Mouse (Mus musculus) neural tube, embryonic 12.5 days (tissue): ENCODE results near the gene Spsb1. TPM values are rescaled to one million over a fixed set of nuclear protein-coding genes. Genes with fewer than 3 reads are reported as not detected.
A peak's percentile ranks its signal among the peaks of the same experiment; 100 is the strongest.

Experiments used
- ATAC-seq: fragments of 200-750 bp; cut with Nextera tagmentation; 2 replicates; pipeline ENCODE4 v1.8.0; 2017; ENCODE audit warnings: low read depth, mild to moderate bottlenecking, moderate TSS enrichment, moderate library complexity; ENCODE audit not compliant: low FRiP score
- H3K27ac ChIP-seq: fragments of 300-500 bp; sonication (generic); 2 replicates; pipeline ENCODE4 v1.5.1; 2016
- H3K27me3 ChIP-seq: fragments of 300-500 bp; sonication (generic); replicated peaks from 2 replicates; pipeline ENCODE4 v1.6.1; 2016; ENCODE audit warnings: mild to moderate bottlenecking
- H3K36me3 ChIP-seq: fragments of 300-500 bp; sonication (generic); 2 replicates; pipeline ENCODE4 v1.6.1; 2016; ENCODE audit warnings: mild to moderate bottlenecking
- H3K4me1 ChIP-seq: fragments of 300-500 bp; sonication (generic); 2 replicates; pipeline ENCODE4 v1.6.1; 2016
- H3K4me2 ChIP-seq: fragments of 300-500 bp; sonication (generic); replicated peaks from 2 replicates; pipeline ENCODE4 v1.6.1; 2016; ENCODE audit warnings: mild to moderate bottlenecking
- H3K4me3 ChIP-seq: fragments of 300-500 bp; sonication (generic); 2 replicates; pipeline ENCODE4 v1.5.1; 2016
- H3K9ac ChIP-seq: fragments of 300-500 bp; sonication (generic); 2 replicates; pipeline ENCODE4 v1.6.1; 2016; ENCODE audit warnings: mild to moderate bottlenecking
- H3K9me3 ChIP-seq: fragments of 300-500 bp; sonication (generic); 2 replicates; pipeline ENCODE4 v1.6.1; 2016; ENCODE audit warnings: mild to moderate bottlenecking
- WGBS: fragments of 180-500 bp; shearing (Covaris S2); methylation state at CpG from one replicate; pipeline ENCODE4 v1.1.7; 2016; 5-methylcytosine and 5-hydroxymethylcytosine counted together
- polyA plus RNA-seq: library from polyadenylated mRNA; unstranded; fragments of >200 nt; fragmentation: Nextera tagmentation; extraction: Ambion mirVana; gene quantifications from 2 replicates; pipeline ENCODE4 v1.2.1, GENCODE M21; 2016

Gene Spsb1
- 17.3 and 19.1 TPM in 2 replicates for polyA plus RNA-seq

GRCm38 (mm10) chr4:149954893-149955439, at the start of gene Spsb1:
Spsb1 (minus strand) TSS chr4:149955043.
- peak within 1 kb of the TSS; percentile 89 for H3K9ac ChIP-seq
- peaks cover 30% of the 10 kb centered on the region for H3K4me1 ChIP-seq
- no peaks in the 10 kb centered on the region for H3K9me3 ChIP-seq
- H3K4me2 ChIP-seq: peak within 1 kb of the TSS; percentile 98
- under 1% methylated on average over 51 of the region's 51 CpGs for WGBS
- H3K36me3 ChIP-seq: no peaks in the 10 kb centered on the region
- H3K27me3 ChIP-seq: peaks cover 15% of the 10 kb centered on the region
- peak within 1 kb of the TSS; percentile 72 for H3K4me3 ChIP-seq
- H3K27ac ChIP-seq: no peak within 1 kb of the TSS; the same call in 1 of the 2 replicates
- peak; percentile 85 for ATAC-seq

DNA sequence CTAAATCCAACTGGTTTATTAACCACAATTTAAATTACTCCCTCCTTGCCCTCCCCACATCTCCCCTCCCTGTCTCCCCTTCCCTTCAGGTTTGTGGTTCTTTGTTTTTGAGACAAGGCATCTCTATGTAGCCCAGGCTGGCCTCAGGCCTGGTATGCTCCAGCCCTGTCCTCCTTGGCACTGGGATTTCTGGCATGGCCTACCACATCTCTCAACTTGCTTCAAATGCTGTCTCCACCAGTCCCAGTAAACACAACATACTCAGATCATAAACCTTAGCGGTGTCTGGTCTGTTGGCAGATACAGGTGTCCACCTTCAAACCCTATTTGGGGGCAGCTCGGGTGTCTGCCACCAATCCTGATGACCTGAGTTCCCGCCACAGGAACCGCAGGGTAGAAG, 48.8 kb upstream of the Spsb1 start:
- Histone ChIP-seq H3K36me3 (no peaks in the 10 kb centered on the region), H3K4me1 (no peaks in the 10 kb centered on the region; the same call in none of the 2 replicates), H3K4me2 (no peak overlapping the region), H3K4me3 (no peak overlapping the region), H3K9me3 (no peaks in the 10 kb centered on the region), H3K27ac (no peak overlapping the region), H3K9ac (no peak overlapping the region), H3K27me3 (no peaks in the 10 kb centered on the region)
- ATAC-seq: no peak
- WGBS: 93% methylated on average over 4 of the region's 4 CpGs

DNA sequence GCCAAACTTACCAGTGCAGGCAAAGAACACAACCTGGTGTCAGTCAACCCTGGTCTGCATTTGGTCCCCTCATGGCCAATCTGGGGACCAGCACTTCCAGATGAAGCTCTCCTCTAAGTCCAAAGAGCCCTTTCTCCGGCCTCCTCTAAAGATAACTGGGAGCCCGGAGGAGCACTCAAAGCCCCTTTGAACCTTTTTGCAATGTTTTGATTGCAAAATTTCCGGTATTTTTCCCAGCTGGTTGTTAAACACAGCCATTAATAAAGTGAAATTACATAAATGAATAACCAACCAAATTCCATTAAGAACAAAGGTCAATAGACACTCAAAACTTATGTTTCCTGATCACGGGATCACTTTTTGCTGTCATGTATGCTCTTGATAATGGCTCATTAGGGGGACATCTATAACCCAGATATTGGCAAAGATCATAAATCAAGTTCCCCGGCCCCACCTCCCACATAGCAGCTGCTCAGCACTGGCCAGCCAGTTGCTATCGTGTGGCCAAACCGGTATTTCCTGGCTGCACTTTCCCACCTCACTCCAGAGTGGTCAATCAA, 48.3 kb upstream of the Spsb1 start:
- Histone ChIP-seq H3K36me3 (no peaks in the 10 kb centered on the region), H3K9me3 (no peaks in the 10 kb centered on the region), H3K4me1 (no peaks in the 10 kb centered on the region; the same call in none of the 2 replicates), H3K4me2 (no peak overlapping the region), H3K27me3 (no peaks in the 10 kb centered on the region), H3K27ac (no peak overlapping the region), H3K9ac (no peak overlapping the region), H3K4me3 (no peak overlapping the region)
- 52% methylated on average over 7 of the region's 7 CpGs for WGBS
- ATAC-seq: no peak

DNA sequence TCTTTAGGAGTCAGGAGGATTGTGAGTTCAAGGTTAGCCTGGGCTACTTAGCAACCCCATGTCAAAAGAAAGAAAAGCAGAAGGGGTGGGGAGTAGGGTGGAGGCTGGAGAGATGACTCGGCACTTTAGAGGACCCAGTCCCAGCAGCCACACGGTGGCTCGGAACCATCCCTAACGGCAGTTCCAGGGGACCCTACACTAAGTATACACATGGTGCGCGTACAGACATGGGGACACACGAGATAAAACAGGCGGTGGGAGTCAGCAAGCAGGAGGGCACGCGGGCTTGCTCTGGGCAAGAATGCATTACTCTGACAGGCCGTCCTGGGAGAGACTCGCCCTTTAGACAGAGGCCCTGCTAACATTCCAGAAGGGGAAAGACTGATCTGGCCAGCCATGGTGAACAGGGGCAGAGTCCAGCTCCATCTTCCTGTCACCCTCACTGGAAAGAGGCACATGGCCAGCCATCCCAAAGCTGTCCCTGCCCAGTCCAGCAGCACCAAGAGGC, 47.2 kb upstream of the Spsb1 start:
- Histone ChIP-seq H3K27me3 (no peaks in the 10 kb centered on the region), H3K4me2 (no peak overlapping the region), H3K4me1 (no peaks in the 10 kb centered on the region; the same call in 1 of the 2 replicates), H3K4me3 (no peak overlapping the region), H3K36me3 (no peaks in the 10 kb centered on the region), H3K27ac (no peak overlapping the region), H3K9ac (no peak overlapping the region), H3K9me3 (no peaks in the 10 kb centered on the region)
- 75% methylated on average over 12 of the region's 12 CpGs for WGBS
- ATAC-seq: no peak

DNA sequence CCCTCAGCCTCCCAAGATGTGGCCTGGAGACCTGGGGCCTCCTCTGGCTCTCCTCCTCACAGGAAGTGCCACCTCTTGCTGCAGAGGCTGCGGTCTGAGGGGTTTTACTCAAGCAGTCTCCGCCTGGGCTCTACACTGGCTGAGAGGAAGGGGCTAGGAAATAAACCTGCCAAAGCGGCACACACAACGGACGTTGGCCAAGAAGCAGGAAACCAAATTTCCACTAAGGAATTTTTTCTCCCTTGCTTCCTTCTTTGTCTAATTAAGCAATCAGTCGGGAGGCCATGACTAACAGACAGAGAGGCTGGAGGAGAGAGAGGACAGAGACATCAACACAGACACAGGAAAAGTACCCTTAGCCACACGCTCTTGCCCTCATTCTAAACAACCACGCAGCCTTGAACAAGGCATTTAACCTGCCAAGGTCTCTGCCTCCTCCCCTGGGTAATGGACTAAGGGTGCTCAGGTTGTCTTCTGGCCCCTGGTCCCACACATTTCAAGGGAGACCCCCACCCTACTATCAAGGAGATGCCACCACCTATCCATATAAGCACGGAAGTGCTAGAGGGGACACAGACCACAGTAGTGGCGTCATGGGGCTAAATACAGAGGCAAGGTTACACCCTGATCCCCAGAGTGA, 46.5 kb upstream of the Spsb1 start:
- Histone ChIP-seq H3K9me3 (no peaks in the 10 kb centered on the region), H3K27ac (no peak overlapping the region), H3K4me2 (no peak overlapping the region), H3K9ac (no peak overlapping the region), H3K36me3 (no peaks in the 10 kb centered on the region), H3K4me3 (no peak overlapping the region), H3K27me3 (no peaks in the 10 kb centered on the region), H3K4me1 (no peaks in the 10 kb centered on the region; the same call in 1 of the 2 replicates)
- WGBS: 77% methylated on average over 10 of the region's 10 CpGs
- no peak for ATAC-seq

GRCm38 (mm10) chr4:149999931-150000555, 45.2 kb upstream of the Spsb1 start:
- Histone ChIP-seq H3K27me3 (no peaks in the 10 kb centered on the region), H3K27ac (no peak overlapping the region)
- 90% methylated on average over 15 of the region's 15 CpGs for WGBS

GRCm38 (mm10) chr4:149999510-149999900, 44.7 kb upstream of the Spsb1 start:
- Histone ChIP-seq H3K4me1 (no peaks in the 10 kb centered on the region; the same call in 1 of the 2 replicates), H3K27ac (no peak overlapping the region), H3K4me3 (no peak overlapping the region), H3K9me3 (no peaks in the 10 kb centered on the region), H3K36me3 (no peaks in the 10 kb centered on the region), H3K4me2 (no peak overlapping the region), H3K9ac (no peak overlapping the region), H3K27me3 (no peaks in the 10 kb centered on the region)
- no peak for ATAC-seq
- WGBS: 84% methylated on average over 9 of the region's 9 CpGs

More at GRCm38 (mm10) chr4:149999931-150000555, 45.2 kb upstream of the Spsb1 start:
- H3K4me3 ChIP-seq: no peak overlapping the region
- H3K4me2 ChIP-seq: no peak overlapping the region
- no peaks in the 10 kb centered on the region; the same call in 1 of the 2 replicates for H3K4me1 ChIP-seq
- no peak for ATAC-seq
- H3K9me3 ChIP-seq: no peaks in the 10 kb centered on the region
- H3K9ac ChIP-seq: no peak overlapping the region
- H3K36me3 ChIP-seq: no peaks in the 10 kb centered on the region

- Histone ChIP-seq H3K4me2 (no peak overlapping the region), H3K27ac (no peak overlapping the region), H3K4me1 (no peaks in the 10 kb centered on the region; the same call in 1 of the 2 replicates), H3K9me3 (no peaks in the 10 kb centered on the region), H3K9ac (no peak overlapping the region), H3K36me3 (no peaks in the 10 kb centered on the region), H3K27me3 (no peaks in the 10 kb centered on the region), H3K4me3 (no peak overlapping the region)
- no peak for ATAC-seq
- WGBS: 87% methylated on average over 14 of the region's 14 CpGs
Observed at GRCm38 (mm10) chr4:149998786-149999509, 44.1 kb upstream of the Spsb1 start.

GRCm38 (mm10) chr4:149997999-149998398, 43.2 kb upstream of the Spsb1 start:
- no peaks in the 10 kb centered on the region for H3K4me1 ChIP-seq
- H3K27ac ChIP-seq: no peak overlapping the region
- H3K9ac ChIP-seq: no peak overlapping the region
- no peaks in the 10 kb centered on the region for H3K27me3 ChIP-seq
- no peaks in the 10 kb centered on the region for H3K36me3 ChIP-seq
- 79% methylated on average over 10 of the region's 10 CpGs for WGBS
- H3K4me3 ChIP-seq: no peak overlapping the region
- no peaks in the 10 kb centered on the region for H3K9me3 ChIP-seq
- no peak overlapping the region for H3K4me2 ChIP-seq
- ATAC-seq: no peak

GRCm38 (mm10) chr4:149996440-149996839, 41.6 kb upstream of the Spsb1 start:
- ATAC-seq: no peak
- H3K4me1 ChIP-seq: no peaks in the 10 kb centered on the region
- WGBS: 89% methylated on average over 7 of the region's 7 CpGs

GRCm38 (mm10) chr4:149995911-149996310, 41.1 kb upstream of the Spsb1 start:
- no peak for ATAC-seq
- Histone ChIP-seq H3K27ac (no peak overlapping the region), H3K4me2 (no peak overlapping the region), H3K9ac (no peak overlapping the region), H3K9me3 (no peaks in the 10 kb centered on the region), H3K27me3 (no peaks in the 10 kb centered on the region), H3K4me1 (peaks cover 5% of the 10 kb centered on the region), H3K4me3 (no peak overlapping the region), H3K36me3 (no peaks in the 10 kb centered on the region)
- 91% methylated on average over 7 of the region's 7 CpGs for WGBS

More at GRCm38 (mm10) chr4:149996440-149996839, 41.6 kb upstream of the Spsb1 start:
- H3K36me3 ChIP-seq: no peaks in the 10 kb centered on the region
- H3K27me3 ChIP-seq: no peaks in the 10 kb centered on the region
- H3K4me3 ChIP-seq: no peak overlapping the region
- H3K4me2 ChIP-seq: no peak overlapping the region
- H3K9me3 ChIP-seq: no peaks in the 10 kb centered on the region
- H3K27ac ChIP-seq: no peak overlapping the region
- H3K9ac ChIP-seq: no peak overlapping the region

DNA sequence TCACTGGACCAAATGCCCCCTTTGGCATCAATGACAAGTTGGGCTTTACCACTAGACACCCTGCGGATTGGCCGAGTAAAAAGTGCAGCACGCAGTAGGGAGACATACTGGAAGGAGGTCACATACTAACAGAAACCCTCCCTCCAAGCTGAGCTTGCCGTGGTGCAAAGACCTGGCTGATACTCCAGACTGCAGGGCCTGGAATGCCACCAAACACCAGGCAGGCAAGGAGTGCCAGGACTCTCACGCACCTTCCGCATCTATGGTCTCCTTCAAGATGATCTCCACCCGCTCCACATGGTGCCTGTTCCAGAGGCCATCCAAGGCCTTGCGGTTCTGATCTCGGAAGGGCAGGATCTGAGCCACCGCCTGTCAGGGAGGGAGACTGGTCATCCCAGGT, 39.4 kb upstream of the Spsb1 start:
- no peaks in the 10 kb centered on the region for H3K27me3 ChIP-seq
- no peak for ATAC-seq
- 89% methylated on average over 10 of the region's 10 CpGs for WGBS

More for the DNA sequence above, 39.4 kb upstream of the Spsb1 start:
- H3K4me1 ChIP-seq: peaks cover 19% of the 10 kb centered on the region
- no peak overlapping the region for H3K4me2 ChIP-seq
- H3K27ac ChIP-seq: no peak overlapping the region
- no peaks in the 10 kb centered on the region for H3K36me3 ChIP-seq
- H3K9me3 ChIP-seq: no peaks in the 10 kb centered on the region
- no peak overlapping the region for H3K4me3 ChIP-seq
- H3K9ac ChIP-seq: no peak overlapping the region
